Mouse (Mus musculus): ENCODE measurements at regions not wholly inside any gene's neighbourhood (a gene's known extent, or its start where the extent isn't known, plus 50 kb on each side); places are given as distances from the start of the nearest gene placed in this dataset.

DNA sequence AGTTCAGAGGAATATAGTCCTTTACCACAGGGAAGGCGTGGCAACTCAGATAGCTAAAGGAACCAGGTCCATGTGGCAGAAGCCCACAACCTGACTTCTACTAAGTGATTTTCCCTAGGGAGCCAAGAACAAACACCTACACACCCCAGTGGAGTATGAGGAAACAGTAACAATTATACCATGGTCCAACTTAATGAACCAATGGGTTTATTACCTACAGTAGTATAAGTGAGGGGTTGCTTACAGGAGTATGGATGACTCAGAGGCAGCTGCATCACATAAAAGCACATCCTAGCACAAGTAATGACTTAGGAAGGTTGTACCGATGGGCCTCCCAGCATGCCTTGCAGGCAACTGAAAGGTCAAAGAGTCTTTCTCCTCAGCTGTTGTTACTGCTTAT lies 98.7 kb upstream of the Cul1 start:
- DNase-seq (ENCODE audit: low spot score in 2 of 2): no peak

DNA sequence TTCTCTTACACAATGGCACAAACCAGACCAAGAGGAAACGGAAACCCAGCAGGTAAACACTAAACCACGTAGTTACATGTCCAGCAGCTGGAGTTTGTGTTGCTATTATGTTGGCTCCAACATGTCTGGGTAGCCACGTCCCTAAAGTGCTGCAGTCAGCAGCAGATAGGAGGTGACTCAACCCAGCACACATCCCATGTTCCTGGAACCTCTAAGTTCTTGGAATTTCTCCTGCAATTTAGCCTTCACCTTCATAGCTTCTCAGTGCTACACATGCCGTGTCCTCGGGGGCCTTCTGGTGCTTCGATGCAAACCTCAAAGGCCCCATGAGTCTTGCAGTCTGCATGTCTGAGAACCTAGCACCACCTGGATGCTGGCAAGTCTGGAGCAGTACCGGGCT lies 97.7 kb upstream of the Cul1 start:
- no peak for DNase-seq (ENCODE audit: low spot score in 2 of 2)

DNA sequence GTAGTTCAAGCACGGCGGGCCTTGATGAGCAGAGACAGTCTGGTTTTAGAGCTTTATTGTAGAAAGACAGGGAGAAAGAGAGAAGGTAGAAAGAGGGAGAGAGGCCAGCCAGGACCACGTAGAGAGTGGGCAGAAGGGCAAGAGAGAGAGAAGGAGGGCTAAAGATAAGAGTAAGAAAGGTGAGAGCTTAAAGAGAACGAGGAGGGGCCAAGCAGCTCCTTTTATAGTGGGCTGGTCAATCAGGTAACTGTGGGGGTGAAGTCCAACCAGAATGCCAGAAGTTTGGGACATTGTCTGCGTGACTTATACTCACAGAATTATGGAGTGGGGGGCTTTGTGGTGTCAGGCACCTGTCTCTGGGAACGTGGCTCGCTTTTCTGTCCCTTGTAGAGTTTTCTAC lies 96.7 kb upstream of the Cul1 start:
- no peak for DNase-seq (ENCODE audit: low spot score in 2 of 2)

DNA sequence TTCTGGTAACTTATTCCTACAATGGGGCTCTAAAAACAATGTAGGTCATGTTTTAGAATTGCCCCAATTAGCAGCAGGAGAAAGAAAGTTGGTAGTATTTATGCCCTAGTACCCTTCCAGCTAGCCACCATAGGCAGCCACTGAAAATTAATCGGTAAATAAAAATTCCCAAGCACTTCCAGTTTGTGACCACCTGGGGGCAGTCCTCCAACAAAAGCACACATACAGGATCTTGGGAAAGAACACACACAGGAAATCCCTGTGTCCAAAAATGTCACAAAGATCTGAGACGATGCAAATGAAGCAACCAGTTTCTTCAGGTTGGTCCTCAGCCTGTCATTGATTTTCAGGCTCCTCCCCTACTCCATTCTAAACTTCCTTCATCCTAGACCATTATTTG lies 94.5 kb upstream of the Cul1 start:
- DNase-seq (ENCODE audit: low spot score in 2 of 2): peak; percentile 47 to 62

DNA sequence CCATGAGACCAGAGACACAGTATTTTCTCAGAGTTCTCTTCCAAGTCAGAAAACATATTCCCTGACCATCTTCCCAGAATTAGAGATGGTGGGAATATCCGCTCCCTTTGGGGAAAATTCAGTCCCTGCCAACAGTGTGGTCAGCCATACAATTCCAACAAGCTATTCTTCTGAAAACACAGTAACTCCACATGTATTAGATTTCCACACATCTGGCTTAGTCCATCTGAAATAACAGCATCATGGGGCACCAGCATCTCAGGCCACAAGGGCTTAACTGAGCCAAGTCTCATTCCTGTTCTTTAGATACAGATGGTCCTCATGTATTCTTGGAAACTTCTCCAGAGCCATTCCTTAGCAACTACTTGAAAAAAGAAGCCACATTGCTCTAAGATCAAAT lies 89.2 kb upstream of the Cul1 start:
- DNase-seq (ENCODE audit: low spot score in 2 of 2): no peak

DNA sequence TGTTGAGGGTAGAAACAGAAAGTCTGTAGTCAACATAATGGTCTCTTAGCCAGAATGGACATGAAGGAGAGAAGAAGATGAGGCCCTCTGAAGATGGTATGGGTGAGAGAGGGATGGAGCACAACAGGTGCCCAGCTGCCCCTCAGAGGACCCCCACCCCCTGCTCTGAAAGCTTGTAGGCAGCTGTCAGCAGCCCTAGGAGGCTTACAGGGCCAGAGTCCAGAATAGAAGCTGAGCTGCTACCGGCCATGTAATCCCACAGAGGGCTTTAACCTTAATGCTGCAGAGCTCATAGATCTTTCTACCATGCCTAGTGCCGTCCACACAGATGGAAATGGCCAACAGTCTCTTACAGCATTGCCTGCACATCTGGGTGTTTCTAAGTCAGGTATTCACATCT lies 88.6 kb upstream of the Cul1 start:
- no peak for DNase-seq (ENCODE audit: low spot score in 2 of 2)

DNA sequence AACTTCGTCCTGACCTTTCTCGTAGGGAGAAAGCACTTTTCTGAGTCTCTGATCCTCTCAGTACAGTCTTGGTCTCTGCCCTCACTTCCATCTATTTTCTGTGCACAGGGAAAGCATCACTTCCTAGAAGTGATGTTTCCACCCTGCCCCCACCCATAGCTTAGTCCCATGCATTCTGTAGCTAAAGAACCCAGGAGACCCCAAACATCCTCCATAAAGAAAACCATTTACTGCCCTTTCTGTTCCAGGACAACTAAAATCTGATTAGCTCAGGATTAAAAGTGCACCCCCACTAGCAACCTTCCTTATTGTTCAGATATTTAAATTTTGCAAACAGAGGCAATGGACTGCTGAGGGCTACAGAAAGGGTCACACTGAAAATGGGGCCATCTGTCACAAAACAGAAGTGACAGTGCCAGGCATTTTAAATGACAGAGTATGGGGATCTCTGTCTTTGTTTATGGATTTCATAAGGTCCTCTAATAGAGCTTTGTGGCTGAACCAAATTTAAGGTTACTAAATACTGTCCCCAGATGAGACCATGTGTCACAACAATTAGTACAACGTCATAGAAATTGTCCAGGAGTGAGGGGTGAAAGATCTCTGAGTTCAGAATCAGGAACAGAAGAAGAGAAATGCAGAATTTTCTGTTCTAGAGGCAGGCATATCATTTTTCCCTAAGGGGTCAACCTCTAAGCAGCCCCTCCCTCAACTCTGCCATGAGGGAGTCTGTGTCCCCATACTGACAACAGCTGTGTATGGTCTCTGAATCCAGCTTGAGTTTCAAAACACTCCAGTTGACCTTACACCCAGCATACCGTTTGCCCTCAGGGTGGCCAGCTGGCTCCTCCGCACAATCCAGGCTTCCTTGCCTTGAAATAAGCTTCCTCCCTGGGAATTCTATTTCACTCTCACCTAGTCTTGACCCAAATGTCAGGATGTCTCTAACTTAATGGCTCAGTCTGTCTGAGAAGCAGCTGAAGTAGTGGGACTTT lies 87.2 kb upstream of the Cul1 start:
- DNase-seq (ENCODE audit: low spot score in 2 of 2): no peak

DNA sequence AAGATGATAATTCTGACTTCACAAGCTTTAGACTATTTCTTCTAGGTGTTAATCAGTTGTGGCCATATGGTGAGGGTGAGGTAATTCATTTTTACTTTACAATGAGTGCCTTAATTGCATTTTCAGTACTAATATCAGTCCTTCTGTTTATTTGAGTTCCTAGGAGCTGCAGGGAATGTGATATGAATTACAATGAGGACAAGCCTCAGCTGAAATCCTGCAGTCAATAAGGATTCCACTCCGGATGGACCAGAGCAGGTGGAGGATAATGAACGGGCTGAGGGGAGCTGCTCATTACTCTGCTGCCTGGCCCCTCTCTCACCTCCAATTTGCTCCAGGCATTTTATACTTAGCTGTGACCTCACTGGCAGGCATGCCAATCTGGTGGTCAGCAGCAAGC lies 85.7 kb upstream of the Cul1 start:
- no peak for DNase-seq (ENCODE audit: low spot score in 2 of 2)

DNA sequence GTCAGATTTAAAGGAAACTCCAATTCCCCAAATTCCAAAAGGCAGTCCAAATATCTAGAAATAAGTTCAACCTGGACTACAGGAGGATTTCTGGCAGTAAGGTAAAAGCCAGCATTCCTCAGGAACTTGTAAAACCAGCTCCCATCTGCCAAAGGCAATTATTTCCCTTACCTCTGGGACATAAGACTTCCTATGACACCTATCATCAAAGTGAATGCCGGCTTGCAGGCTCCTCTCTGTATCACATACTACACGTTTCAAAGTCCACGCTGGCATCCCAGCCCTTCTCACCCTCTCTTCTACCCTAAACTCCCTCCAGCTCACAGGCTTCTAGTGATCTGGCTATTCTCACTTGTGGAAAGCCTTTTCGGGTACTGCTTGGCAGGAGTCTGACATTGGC lies 77.5 kb upstream of the Cul1 start:
- DNase-seq (ENCODE audit: low spot score in 2 of 2): no peak

DNA sequence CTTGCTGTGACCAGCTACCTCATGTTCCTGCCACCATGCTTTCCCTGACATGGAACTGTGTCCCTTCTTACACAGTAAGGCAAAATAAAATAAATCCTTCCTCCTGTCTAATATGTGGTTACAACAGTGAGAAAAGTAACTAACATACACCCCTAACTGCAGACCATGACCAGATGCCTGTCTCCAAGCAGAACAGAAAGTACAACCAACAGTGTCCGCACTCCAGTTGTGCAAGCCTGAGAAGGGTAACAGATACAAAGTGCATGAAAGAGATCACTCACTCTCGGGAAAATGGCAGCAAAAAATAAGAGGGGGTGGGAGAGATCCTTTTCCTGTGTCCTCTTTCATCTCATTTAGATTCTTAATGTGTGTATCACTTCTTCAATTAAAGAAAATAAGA lies 71.7 kb upstream of the Cul1 start:
- no peak for DNase-seq (ENCODE audit: low spot score in 2 of 2)

DNA sequence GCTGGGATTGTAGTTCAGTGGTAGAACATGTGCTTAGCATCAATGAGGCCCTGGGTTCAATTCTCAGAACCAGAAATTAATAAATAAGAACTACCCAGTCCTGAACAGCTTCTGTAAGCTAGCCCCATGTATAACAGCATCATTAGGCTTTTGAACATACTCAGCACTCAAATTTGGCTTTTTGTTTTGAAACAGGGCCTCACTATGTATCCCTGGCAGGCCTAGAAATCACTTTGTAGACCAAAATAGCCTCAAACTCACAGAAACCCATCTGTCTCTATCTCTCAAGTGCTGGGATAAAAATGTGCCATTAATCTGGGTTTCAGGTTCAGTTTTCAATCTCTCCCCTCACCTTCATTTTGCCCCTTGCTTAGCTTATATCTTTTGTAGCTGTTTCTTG lies 66.6 kb upstream of the Cul1 start:
- no peak for DNase-seq (ENCODE audit: low spot score in 2 of 2)

DNA sequence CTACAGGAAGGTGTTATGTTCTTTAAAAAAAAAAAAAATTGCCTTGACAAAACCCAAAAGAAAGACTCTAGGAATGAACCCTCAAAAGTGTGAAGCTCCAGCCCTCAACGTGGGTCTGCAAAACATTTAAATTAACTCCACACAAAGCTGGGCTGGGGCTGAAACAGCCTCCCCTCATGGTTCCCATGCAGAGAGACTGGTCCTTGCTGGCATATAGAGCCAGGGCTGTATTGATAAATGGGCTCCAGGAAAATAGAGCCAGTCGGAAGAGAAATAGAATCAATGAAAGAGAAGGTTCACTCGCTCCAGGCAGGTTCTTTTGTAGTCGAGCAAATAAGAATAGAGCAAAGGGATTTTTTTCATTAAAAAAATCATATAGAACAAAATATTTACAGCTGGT lies 63.3 kb upstream of the Cul1 start:
- DNase-seq (ENCODE audit: low spot score in 2 of 2): no peak

DNA sequence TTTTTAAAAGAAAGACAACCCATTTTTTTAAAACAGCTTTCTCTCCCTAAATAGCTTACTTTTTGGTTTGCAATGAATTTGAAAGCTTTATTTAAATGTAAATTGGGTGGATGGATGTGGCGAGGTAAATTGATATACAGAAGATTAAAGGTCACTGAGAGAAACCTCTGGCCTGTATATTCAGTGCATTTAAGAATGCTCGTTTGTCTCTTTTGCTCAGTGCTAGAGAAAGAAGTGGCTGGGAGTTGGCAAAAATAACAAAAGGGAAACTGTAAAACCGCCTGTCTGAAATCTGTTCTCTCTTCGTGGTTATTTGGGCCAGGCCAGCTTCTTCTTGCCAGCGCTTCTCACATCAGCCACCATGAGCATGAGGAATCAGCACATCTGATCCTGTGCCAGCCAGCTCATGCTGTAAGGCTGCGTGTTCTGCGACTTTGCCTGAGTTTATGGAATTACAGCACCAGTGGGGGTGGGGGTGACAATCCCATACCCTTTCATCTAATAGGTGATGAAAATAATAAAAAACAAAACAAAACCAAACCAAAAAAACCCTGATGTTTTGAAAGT lies 62.7 kb upstream of the Cul1 start:
- peak; percentile 54 to 64 for DNase-seq (ENCODE audit: low spot score in 2 of 2)

DNA sequence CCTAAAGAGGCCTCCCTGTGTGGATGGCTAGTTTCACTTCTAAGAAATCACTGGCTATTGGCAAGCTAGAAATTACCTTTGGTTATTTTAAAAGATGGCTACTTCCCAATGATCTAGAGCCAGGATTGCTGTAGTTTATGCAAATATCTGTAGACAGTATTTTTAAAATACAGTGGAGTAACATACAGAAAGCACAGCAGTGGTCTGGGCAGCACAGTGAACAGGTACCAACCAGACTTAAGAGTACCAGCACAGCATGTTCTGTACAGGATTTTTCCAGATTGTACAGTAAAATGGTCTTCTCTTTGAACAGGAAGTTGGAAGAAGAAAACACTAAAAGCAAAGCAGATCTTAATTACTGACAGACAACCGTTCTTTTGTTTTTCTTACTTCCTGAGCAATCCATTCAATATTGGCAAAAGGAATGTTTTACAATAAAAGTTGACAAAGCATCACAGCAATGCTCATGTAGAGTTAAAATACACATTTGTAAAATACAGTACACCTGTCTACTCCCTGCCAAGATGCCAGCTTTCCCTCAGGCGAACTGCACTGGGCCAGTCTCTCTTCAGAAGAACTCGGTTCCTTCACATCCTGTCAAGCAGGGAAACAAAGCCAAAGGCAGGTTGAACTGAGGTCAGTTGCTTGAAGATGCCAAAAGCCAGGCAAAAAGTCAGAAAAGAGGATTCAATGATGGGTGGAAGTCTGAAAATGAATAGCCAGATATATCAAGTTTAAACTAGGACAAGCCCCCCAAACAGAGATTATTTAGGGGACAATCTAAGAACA lies 62.0 kb upstream of the Cul1 start:
- DNase-seq (ENCODE audit: low spot score in 2 of 2): no peak

DNA sequence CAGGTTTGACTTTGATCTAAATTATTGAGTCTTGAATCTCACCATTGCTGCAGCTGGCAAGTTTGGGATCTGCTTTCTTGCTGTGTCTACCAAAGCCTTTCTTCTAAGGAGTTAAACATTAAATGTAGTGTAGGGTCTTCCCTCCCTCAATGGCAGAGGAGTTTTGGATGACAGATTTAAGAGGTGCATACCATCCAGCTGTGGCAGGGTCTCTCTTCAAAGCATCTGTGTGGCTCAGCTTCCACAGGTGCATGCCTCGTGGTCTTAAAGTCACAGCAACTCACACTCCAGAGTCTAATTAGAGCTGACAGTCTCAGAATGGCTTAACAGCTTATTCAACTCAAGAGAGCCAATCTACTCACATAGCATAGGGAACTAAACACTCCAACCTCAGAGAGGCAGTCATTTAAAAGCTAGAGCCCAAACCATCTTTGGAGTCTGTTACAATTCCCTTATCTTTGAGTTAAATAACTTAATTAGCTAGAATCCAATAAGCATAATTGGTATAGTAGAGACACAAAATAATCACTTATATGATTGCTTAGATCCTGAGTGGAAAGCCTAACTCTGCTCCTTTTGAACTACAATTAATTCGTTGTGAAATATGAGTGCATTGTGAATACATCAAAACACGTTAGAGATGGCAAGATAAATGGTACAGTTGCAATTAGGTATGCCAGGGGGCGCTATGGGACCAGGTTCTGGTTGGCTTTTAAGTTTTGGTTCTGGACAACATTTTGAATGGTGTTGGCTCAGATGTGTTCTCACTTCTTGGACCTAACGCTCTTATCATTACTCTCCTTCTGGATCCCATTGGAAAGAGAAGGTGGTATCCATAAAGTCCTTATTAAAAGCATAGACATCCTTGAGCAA lies 57.5 kb upstream of the Cul1 start:
- no peak for DNase-seq (ENCODE audit: low spot score in 2 of 2)

Measured in layer of hippocampus, postnatal 10 days (tissue).